Mouse (Mus musculus) embryonic fibroblast, embryonic 13.5 days (primary cell): Measurements from ENCODE around the gene Adamts2.

Source experiments
- CTCF ChIP-seq: IDR thresholded peaks from 2 replicates; pipeline ENCODE4 v1.5.1; 2011; ENCODE audit warnings: mild to moderate bottlenecking, control low read depth, low read length, moderate library complexity, borderline replicate concordance; ENCODE audit not compliant: insufficient read depth
- POLR2A ChIP-seq: IDR thresholded peaks from 2 replicates; pipeline ENCODE4 v1.6.1; 2011; ENCODE audit warnings: low read depth, mild to moderate bottlenecking, control low read depth, low read length, moderate library complexity

DNA sequence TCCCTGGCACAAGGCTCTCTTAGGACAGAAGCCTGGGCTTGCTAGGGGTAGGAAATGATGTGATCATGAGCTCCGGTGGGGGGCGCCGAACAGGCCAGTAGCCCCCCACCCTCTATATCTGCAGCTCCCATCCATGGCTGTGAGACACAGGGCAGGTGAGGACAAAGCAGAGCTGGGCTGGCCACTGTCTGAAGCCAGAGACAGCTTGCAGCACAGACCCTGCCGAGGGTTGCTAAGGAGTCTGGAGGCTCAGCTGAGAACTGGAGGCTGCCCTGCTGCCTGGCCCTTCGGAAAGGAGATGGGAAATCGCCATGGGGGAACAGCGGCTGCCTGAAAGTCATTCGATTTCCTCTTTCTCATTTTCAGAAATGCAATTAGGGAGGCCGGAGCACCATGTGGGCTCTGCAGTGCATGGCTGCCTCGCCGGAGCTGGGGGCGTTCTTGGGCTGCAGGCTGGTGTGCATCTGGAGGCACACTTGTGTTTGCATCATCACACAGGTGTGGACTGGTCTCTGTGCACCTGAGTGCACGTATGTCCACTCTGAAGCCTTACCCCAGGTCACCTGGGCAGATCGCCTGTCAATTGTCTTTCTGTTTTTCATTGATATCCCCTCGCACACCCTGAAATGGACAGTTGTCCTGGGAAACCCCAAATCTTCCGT, 8.9 kb upstream of the Adamts2 start:
- TF ChIP-seq POLR2A (no peak), CTCF (no peak)
